Mouse (Mus musculus) hindbrain, embryonic 13.5 days (tissue): ENCODE data around the gene Adamts9. TPM values are rescaled to one million over a fixed set of nuclear protein-coding genes. Genes with fewer than 3 reads are reported as not detected.

Experiments used
- ATAC-seq: fragments of 200-750 bp; cut with Nextera tagmentation; 2 replicates; pipeline ENCODE4 v1.8.0; 2017; ENCODE audit warnings: moderate TSS enrichment; ENCODE audit not compliant: low FRiP score
- H3K27ac ChIP-seq: fragments of 300-500 bp; sonication (generic); 2 replicates; pipeline ENCODE4 v1.5.1; 2015; ENCODE audit warnings: inconsistent platforms, mild to moderate bottlenecking, moderate library complexity
- H3K27me3 ChIP-seq: fragments of 300-500 bp; sonication (generic); 2 replicates; pipeline ENCODE4 v1.6.1; 2015; ENCODE audit warnings: mild to moderate bottlenecking, inconsistent platforms
- H3K36me3 ChIP-seq: fragments of 300-500 bp; sonication (generic); 2 replicates; pipeline ENCODE4 v1.6.1; 2015; ENCODE audit warnings: mild to moderate bottlenecking, inconsistent platforms
- H3K4me1 ChIP-seq: fragments of 300-500 bp; sonication (generic); replicated peaks from 2 replicates; pipeline ENCODE4 v1.6.1; 2015; ENCODE audit warnings: inconsistent platforms
- H3K4me2 ChIP-seq: fragments of 300-500 bp; sonication (generic); 2 replicates; pipeline ENCODE4 v1.6.1; 2015; ENCODE audit warnings: inconsistent platforms, mild to moderate bottlenecking, moderate library complexity
- H3K4me3 ChIP-seq: fragments of 300-500 bp; sonication (generic); 2 replicates; pipeline ENCODE4 v1.5.1; 2015; ENCODE audit warnings: mild to moderate bottlenecking, inconsistent platforms
- H3K9ac ChIP-seq: fragments of 300-500 bp; sonication (generic); 2 replicates; pipeline ENCODE4 v1.6.1; 2015; ENCODE audit warnings: mild to moderate bottlenecking, inconsistent platforms
- H3K9me3 ChIP-seq: fragments of 300-500 bp; sonication (generic); 2 replicates; pipeline ENCODE4 v1.6.1; 2016; ENCODE audit warnings: inconsistent platforms
- WGBS: fragments of 180-500 bp; shearing (Covaris S2); methylation state at CpG from one replicate; pipeline ENCODE4 v1.1.7; 2015; 5-methylcytosine and 5-hydroxymethylcytosine counted together
- polyA plus RNA-seq: library from polyadenylated mRNA; unstranded; fragments of >200 nt; fragmentation: Nextera tagmentation; extraction: Ambion mirVana; gene quantifications from 2 replicates; pipeline ENCODE4 v1.2.1, GENCODE M21; 2015

The Adamts9 gene
- polyA plus RNA-seq, 1 experiment from 2014 or later = 1.7 TPM

GRCm38 (mm10) chr6:92959416-92959815, 16.1 kb upstream of the Adamts9 start:
- no peak overlapping the region for H3K27ac ChIP-seq
- H3K4me2 ChIP-seq = no peak overlapping the region
- no peak overlapping the region for H3K4me3 ChIP-seq
- H3K27me3 ChIP-seq = no peaks in the 10 kb centered on the region
- no peak overlapping the region for H3K9ac ChIP-seq
- ATAC-seq = no peak
- no peaks in the 10 kb centered on the region for H3K4me1 ChIP-seq
- WGBS = 80% methylated on average over 2 of the region's 2 CpGs
- no peaks in the 10 kb centered on the region for H3K9me3 ChIP-seq
- H3K36me3 ChIP-seq = no peaks in the 10 kb centered on the region

- H3K4me3 ChIP-seq = no peak overlapping the region
- H3K4me1 ChIP-seq = peaks cover 18% of the 10 kb centered on the region
- no peak overlapping the region for H3K27ac ChIP-seq
- ATAC-seq = no peak
- H3K9me3 ChIP-seq = peaks cover 5% of the 10 kb centered on the region
- H3K36me3 ChIP-seq = no peaks in the 10 kb centered on the region
- H3K27me3 ChIP-seq = peaks cover 40% of the 10 kb centered on the region
- H3K4me2 ChIP-seq = no peak overlapping the region
- 93% methylated on average over 6 of the region's 6 CpGs for WGBS
- no peak overlapping the region for H3K9ac ChIP-seq
These were observed 4.2 kb upstream of the Adamts9 start for GRCm38 (mm10) chr6:92947337-92948042.

GRCm38 (mm10) chr6:92944711-92945110, 1.4 kb upstream of the Adamts9 start:
- Histone ChIP-seq H3K9ac (no peak overlapping the region), H3K27me3 (peaks cover 66% of the 10 kb centered on the region), H3K4me1 (peaks cover 43% of the 10 kb centered on the region), H3K9me3 (peaks cover 3% of the 10 kb centered on the region), H3K36me3 (no peaks in the 10 kb centered on the region), H3K27ac (no peak overlapping the region), H3K4me3 (no peak overlapping the region), H3K4me2 (no peak overlapping the region)
- ATAC-seq = no peak
- WGBS = 57% methylated on average over 7 of the region's 7 CpGs

GRCm38 (mm10) chr6:92944048-92944685, 875 bp upstream of the Adamts9 start:
- Histone ChIP-seq H3K27me3 (peaks cover 71% of the 10 kb centered on the region), H3K9ac (0 out of 2 replicates have a peak overlapping the region, but pooled peaks have one; percentile 73), H3K36me3 (no peaks in the 10 kb centered on the region), H3K9me3 (no peaks in the 10 kb centered on the region), H3K27ac (no peak overlapping the region), H3K4me1 (peaks cover 43% of the 10 kb centered on the region), H3K4me2 (peak overlapping the region; percentile 95), H3K4me3 (peak overlapping the region; percentile 54)
- no peak for ATAC-seq
- 6% methylated on average over 14 of the region's 14 CpGs for WGBS

GRCm38 (mm10) chr6:92941756-92942420, 1.4 kb downstream of the Adamts9 start:
- no peaks in the 10 kb centered on the region for H3K36me3 ChIP-seq
- no peaks in the 10 kb centered on the region for H3K9me3 ChIP-seq
- peak overlapping the region; percentile 60; the same call in 1 of the 2 replicates for H3K9ac ChIP-seq
- no peak for ATAC-seq
- peak overlapping the region; percentile 95 for H3K4me2 ChIP-seq
- WGBS = under 1% methylated on average over 30 of the region's 30 CpGs
- H3K27me3 ChIP-seq = peaks cover 84% of the 10 kb centered on the region
- H3K4me3 ChIP-seq = peak overlapping the region; percentile 54
- peaks cover 43% of the 10 kb centered on the region for H3K4me1 ChIP-seq
- H3K27ac ChIP-seq = 0 out of 2 replicates have a peak overlapping the region, but pooled peaks have one; percentile 13

- Histone ChIP-seq H3K4me3 (peak overlapping the region; percentile 54), H3K27ac (no peak overlapping the region), H3K36me3 (no peaks in the 10 kb centered on the region), H3K9me3 (no peaks in the 10 kb centered on the region), H3K27me3 (peaks cover 81% of the 10 kb centered on the region), H3K9ac (peak overlapping the region; percentile 24; the same call in 1 of the 2 replicates), H3K4me2 (peak overlapping the region; percentile 95), H3K4me1 (peaks cover 43% of the 10 kb centered on the region)
- WGBS = under 1% methylated on average over 21 of the region's 21 CpGs
- ATAC-seq = peak; percentile 73
These were observed 2.0 kb downstream of the Adamts9 start for GRCm38 (mm10) chr6:92941281-92941731.

GRCm38 (mm10) chr6:92940191-92941131, 2.8 kb downstream of the Adamts9 start:
- Histone ChIP-seq H3K4me1 (peaks cover 43% of the 10 kb centered on the region), H3K9me3 (no peaks in the 10 kb centered on the region), H3K27ac (no peak overlapping the region), H3K4me3 (peak overlapping the region; percentile 54), H3K36me3 (no peaks in the 10 kb centered on the region), H3K9ac (peak overlapping the region; percentile 43; the same call in 1 of the 2 replicates), H3K27me3 (peaks cover 74% of the 10 kb centered on the region), H3K4me2 (peak overlapping the region; percentile 95)
- 3% methylated on average over 37 of the region's 37 CpGs for WGBS
- ATAC-seq = no peak

GRCm38 (mm10) chr6:92928261-92928660, 15.0 kb downstream of the Adamts9 start:
- H3K9me3 ChIP-seq = no peaks in the 10 kb centered on the region
- H3K9ac ChIP-seq = no peak overlapping the region
- H3K4me3 ChIP-seq = no peak overlapping the region
- H3K4me1 ChIP-seq = no peaks in the 10 kb centered on the region
- no peak overlapping the region for H3K27ac ChIP-seq
- H3K36me3 ChIP-seq = no peaks in the 10 kb centered on the region
- H3K27me3 ChIP-seq = no peaks in the 10 kb centered on the region
- ATAC-seq = no peak
- H3K4me2 ChIP-seq = no peak overlapping the region
- WGBS = 95% methylated on average over 5 of the region's 5 CpGs

GRCm38 (mm10) chr6:92924536-92924935, 18.8 kb downstream of the Adamts9 start:
- WGBS = 75% methylated on average over 8 of the region's 8 CpGs
- ATAC-seq = no peak

GRCm38 (mm10) chr6:92921843-92922242, 21.4 kb downstream of the Adamts9 start:
- Histone ChIP-seq H3K4me1 (no peaks in the 10 kb centered on the region), H3K27ac (no peak overlapping the region)

More at GRCm38 (mm10) chr6:92924536-92924935, 18.8 kb downstream of the Adamts9 start:
- Histone ChIP-seq H3K27ac (no peak overlapping the region), H3K9me3 (no peaks in the 10 kb centered on the region), H3K4me3 (no peak overlapping the region), H3K36me3 (no peaks in the 10 kb centered on the region), H3K4me2 (no peak overlapping the region), H3K4me1 (no peaks in the 10 kb centered on the region), H3K27me3 (no peaks in the 10 kb centered on the region), H3K9ac (no peak overlapping the region)

GRCm38 (mm10) chr6:92920938-92921689, 22.2 kb downstream of the Adamts9 start:
- H3K27me3 ChIP-seq = no peaks in the 10 kb centered on the region
- no peak overlapping the region for H3K4me3 ChIP-seq
- H3K9ac ChIP-seq = no peak overlapping the region
- no peaks in the 10 kb centered on the region for H3K4me1 ChIP-seq
- ATAC-seq = no peak
- no peaks in the 10 kb centered on the region for H3K9me3 ChIP-seq
- WGBS = 82% methylated on average over 10 of the region's 10 CpGs
- H3K27ac ChIP-seq = no peak overlapping the region
- H3K36me3 ChIP-seq = no peaks in the 10 kb centered on the region
- no peak overlapping the region for H3K4me2 ChIP-seq

More at GRCm38 (mm10) chr6:92921843-92922242, 21.4 kb downstream of the Adamts9 start:
- Histone ChIP-seq H3K4me2 (no peak overlapping the region), H3K9me3 (no peaks in the 10 kb centered on the region), H3K9ac (no peak overlapping the region), H3K36me3 (no peaks in the 10 kb centered on the region), H3K4me3 (no peak overlapping the region), H3K27me3 (no peaks in the 10 kb centered on the region)
- 65% methylated on average over 4 of the region's 4 CpGs for WGBS
- ATAC-seq = no peak
